Mouse (Mus musculus): ENCODE measurements at regions not wholly inside any gene's neighbourhood (a gene's known extent, or its start where the extent isn't known, plus 50 kb on each side); places are given as distances from the start of the nearest gene placed in this dataset.

DNA sequence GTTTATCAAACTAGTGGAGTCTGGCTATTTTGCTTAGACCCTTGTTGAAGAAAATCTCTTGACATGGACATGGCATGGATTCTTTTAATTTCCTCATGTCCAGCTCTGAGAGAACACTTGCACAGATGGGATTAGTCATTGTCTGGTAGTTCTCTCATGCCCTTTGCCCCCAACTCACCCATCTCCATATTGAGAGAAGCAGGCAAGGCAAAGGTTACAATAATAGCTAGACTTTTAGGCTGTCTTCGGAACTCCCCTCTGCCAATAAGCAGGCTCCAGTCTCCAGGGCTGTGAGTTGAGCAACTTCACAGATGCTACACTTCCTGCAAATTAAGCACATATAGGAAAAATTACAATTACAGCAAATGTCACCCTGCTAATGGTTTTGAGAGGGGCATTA is 558.0 kb upstream of the Alcam start:
- DNase-seq (ENCODE audit: low spot score in 2 of 2) = no peak

- DNase-seq (ENCODE audit: low spot score in 2 of 2) = no peak
Measured at GRCm38 (mm10) chr16:52988852-52989397, 535.1 kb upstream of the Alcam start.

DNA sequence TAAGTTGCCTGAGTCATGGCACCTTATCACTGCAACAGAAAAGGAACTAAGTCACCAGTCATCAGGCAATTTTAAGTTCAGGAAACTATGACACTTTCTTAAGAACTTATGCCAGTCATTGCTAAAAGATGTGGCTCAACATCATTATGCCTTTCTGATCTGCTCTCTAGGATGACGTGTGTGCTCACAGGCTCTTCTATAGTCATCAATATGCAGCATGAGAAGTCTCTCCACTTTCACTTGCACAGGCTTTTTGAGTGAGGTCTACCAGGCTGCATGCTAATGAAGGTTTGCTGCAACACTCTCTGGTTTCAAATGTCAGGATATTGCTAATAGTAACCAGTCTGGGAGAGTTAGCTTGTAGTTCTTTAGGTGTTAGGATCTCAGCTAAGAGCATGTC is 530.5 kb upstream of the Alcam start:
- no peak for DNase-seq (ENCODE audit: low spot score in 2 of 2)

GRCm38 (mm10) chr16:52980995-52981394 is 527.1 kb upstream of the Alcam start:
- no peak for DNase-seq (ENCODE audit: low spot score in 2 of 2)

DNA sequence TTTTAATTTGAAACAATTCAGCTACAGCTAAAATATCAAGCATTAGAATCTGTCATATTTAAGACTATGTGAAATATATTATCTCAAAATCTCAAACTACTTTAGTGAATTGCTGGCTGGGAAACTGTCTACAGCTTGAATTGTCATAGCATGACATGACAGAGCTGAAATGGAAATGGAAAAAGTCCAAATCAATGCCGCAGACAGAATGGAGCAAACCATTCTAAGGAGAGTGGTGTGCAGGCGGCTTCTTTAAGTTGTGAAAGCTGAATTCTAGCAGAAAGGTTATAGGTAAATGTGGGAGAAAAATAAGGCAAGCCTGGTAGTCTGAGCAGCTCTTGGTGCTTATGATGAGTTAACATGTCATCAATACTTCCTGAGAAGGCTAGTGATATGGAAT is 518.9 kb upstream of the Alcam start:
- DNase-seq (ENCODE audit: low spot score in 2 of 2) = no peak

DNA sequence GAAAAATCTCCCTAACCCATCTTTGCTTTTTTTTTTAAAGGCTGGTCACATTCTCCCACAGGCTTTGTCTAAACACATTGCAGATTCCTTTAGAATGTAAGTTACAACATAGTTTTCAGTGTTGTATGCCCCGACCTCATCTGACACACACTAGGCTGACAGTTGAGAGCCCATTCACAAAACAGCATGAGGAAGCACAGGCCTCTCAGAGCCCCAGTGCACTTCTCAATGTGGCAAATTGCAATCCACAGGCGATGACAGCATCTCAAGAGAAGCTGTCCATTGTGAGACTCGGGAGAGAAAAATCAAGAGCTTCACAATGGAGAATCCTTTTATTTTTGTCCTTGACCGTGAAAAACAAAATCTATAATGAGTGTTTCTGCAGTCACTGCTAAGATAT is 493.8 kb upstream of the Alcam start:
- no peak for DNase-seq (ENCODE audit: low spot score in 2 of 2)

DNA sequence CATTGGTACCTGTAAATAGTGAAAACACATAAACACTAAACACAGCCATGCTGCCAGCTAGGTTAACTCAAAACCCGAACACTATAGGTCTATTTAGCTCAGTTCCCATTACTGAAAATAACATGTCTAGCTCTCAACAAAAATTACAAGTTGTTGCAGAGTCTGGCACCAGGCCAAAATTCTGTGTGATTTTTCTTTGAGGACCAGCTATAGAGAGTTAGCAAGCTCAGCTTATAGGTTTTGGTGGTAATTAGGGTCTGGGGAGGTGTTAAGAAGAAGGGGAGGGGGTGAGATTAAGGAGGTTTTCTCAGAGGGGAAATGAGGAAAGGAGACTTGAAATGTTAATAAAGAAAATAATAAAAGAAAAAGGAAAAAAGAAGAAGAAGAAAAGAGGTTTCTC is 480.9 kb upstream of the Alcam start:
- DNase-seq (ENCODE audit: low spot score in 2 of 2) = no peak

GRCm38 (mm10) chr16:52931978-52932377 is 478.1 kb upstream of the Alcam start:
- no peak for DNase-seq (ENCODE audit: low spot score in 2 of 2)

DNA sequence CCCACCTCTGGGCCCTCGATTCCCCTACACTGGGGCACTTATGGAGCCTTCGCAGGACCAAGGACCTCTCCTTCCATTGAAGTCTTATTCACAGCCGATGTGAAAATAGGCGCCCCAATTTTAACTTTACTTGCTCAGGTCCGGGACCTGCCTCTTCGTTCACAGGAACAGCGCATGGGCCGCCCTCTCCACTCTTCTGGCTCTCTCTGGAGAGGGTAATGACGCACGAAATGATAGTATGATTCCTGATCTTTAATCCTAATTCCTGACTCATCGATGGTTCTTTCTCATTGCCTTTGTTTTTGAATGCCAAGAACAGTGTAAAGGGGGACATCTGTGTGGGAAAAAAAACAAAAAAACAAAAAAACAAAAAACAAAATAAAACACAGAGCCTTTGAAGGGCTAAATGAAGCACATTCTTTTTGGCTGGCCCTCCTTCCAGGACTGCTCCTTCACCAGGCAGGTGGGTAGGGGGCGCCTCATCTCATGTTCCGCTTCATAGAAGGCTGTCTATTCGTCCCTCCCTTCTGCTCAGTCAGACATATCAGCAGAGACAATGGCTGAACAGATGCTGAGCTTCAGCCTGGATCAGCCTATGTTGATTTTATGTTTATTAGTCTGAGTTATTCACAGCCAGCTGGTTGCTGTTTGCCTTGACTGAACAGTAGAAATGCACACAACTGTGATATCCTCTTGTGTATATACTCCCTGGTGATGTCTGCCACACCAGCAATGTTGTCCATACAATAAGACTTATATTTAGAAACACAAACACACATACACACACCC is 438.8 kb upstream of the Alcam start:
- DNase-seq (ENCODE audit: low spot score in 2 of 2) = no peak

DNA sequence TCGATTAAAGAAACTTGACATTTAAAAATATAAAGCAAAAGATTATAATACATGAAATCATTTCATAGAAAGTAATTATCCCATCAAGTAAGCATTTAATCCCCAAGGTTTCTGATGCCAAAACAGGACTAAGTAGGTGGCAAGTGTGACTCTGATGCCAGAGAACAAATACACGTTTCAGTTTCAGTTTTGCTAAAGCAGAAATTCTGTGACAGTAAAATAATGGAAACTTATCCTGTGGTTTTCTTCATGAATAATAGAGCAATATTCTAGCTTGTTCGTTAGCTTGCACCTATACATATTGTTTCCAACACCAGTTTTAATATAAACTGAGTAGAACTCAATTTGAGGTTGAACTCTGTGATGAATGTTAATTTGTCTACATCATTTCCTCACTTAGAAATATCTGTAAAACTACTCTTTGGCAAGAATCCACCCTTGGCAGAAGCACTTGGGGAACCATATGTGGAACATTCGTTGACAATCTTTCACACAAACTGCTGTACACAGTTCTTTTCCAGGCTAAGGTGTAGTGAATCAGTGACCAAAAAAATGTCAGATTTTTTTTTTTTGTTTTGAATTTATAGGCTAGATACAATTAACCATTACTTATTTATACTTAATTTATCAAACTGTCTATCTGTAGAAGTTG is 425.7 kb upstream of the Alcam start:
- DNase-seq (ENCODE audit: low spot score in 2 of 2) = no peak

DNA sequence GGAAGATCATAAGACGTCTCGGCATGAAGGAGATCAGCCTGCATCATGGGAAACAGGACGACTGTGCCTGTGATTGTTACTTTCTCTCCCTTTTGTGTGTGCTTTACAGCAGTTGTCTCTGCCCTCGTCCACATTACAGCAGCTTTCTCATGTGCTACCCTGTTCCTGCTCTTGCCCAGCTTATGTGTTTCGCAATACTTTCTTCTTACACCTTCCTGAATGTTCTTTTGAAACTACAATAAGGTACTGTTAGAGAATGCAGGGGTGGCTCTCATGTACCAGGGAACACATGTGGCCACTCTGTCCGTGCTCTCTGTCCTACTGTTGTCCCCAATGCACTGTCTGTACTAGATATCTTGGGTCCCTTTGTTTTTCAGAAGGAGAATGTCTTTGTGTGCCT is 414.0 kb upstream of the Alcam start:
- DNase-seq (ENCODE audit: low spot score in 2 of 2) = no peak

DNA sequence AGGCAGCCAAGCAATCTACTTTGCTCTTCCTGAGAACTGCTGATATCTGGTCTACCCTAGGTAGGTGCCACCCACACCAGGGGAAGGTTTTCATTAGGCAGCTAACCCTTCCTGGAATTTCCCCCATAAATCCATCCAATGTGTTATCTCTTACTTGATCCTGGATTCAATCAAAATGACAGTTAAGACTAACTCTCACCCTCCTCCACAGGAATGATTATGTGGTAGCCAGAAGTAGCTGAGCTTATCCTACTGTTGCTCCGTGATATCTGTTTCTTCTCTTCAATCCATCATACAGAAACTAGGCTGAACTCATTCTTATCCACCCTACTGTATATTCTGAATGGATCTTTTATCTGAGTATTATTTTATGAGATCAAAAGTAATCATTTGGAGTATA is 409.7 kb upstream of the Alcam start:
- no peak for DNase-seq (ENCODE audit: low spot score in 2 of 2)

GRCm38 (mm10) chr16:52861263-52861662 is 407.4 kb upstream of the Alcam start:
- DNase-seq (ENCODE audit: low spot score in 2 of 2) = no peak

GRCm38 (mm10) chr16:52858441-52859209 is 404.8 kb upstream of the Alcam start:
- DNase-seq (ENCODE audit: low spot score in 2 of 2) = no peak

DNA sequence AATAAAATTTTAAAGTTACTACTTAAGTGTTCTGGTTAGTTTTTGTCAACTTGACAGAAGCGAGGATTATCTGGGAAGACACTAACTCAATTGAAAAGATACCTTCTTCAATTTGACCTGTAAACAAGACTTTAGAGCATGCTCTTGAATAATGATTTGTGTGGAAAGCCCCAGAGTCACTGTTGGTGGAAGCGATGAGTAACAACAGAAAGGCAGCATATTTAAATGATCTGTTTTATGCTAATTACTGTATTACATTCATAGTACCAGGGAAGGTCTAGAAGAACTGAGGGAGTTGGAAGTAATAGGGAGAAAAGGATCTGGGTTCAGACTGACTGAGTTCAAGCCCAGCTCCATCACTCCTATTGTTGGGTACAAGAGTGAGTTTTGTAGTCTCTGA is 397.3 kb upstream of the Alcam start:
- no peak for DNase-seq (ENCODE audit: low spot score in 2 of 2)

DNA sequence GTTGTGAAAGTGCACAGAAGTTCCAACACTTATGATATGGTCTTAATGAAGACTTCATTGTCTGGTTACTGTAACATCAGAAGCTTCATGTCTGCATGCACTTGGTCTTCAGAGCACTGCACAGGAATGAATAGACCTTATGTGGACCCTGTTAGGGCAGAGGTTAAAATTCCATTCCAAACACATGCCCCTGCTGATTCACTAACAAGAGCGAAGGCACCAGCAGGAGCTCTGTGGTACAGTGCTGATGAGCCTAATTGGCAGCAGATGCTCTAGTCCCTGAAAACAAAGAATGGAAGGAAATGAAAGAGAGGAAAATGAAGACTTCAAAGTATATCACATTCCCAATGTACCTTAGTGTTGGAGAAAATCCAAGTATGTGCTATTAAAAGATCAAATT is 365.1 kb upstream of the Alcam start:
- no peak for DNase-seq (ENCODE audit: low spot score in 2 of 2)

DNA sequence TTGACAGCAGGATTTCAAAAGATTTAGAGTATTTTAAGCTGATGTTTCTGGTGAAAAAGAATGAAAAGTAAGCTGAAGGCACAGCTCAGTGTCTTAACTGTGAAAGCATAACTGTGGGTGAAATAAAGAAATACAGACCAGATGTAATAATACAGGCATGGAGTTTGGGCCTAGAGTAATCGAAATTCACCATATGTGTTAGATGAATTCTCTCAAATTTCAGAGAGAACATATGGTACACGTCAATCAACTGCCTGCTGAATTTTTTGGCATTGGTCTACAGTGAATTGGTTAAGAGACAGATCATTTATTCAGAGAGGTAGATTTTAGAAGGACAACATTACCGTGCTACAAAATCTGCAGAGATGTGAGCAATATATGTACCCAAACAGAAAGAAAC is 357.3 kb upstream of the Alcam start:
- DNase-seq (ENCODE audit: low spot score in 2 of 2) = no peak

- DNase-seq (ENCODE audit: low spot score in 2 of 2) = no peak
Measured at GRCm38 (mm10) chr16:52804365-52804764, 350.5 kb upstream of the Alcam start.

DNA sequence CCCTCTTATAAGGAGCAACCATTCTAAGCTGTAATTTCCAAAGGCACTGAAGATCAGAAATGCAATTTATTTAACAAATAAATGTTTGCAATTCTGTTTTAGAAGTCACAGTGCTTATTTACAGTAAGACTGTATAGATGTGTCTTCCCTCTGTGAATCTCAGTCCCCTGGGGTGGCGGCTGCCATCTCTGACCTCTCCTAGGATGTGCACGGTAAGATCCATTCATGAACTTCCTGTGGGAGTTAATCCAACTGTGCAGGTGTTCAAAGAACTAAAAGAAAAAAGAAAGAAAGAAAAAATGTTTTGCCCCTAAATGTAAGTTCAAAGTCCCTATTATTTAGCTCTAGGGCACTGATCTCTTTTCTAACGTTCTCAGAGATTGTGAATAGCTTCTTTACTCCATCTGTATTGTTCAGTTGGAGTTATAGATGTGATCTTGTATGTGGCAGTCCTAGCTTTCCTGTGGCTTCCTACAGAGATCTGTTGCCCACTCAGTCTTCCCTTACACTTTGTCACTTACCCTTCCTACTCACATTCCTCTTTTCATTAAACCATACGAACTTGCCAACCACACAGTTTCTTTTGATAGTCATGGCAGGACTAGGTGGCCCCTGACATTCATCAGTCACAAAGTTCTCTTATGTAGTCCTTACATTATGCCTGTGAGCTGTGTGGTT is 346.0 kb upstream of the Alcam start:
- no peak for DNase-seq (ENCODE audit: low spot score in 2 of 2)

DNA sequence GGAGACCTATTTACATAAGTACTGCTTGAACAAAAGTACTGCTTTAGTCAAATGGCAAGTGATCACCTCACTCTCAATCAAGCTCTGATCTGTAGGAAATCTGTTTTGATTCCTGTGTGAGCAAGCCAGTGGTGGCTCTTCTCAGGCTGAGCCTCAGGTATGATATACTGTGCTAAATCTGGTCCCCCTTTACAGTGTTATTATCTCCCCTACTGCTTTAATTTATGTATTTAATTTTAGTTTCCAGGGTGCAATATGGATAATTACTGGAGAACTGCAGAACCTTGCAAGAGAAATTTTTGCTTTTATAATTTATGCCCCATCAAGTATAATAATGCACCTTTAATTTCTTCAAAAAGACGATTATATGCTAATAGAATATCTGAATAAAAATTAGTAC is 341.3 kb upstream of the Alcam start:
- no peak for DNase-seq (ENCODE audit: low spot score in 2 of 2)

DNA sequence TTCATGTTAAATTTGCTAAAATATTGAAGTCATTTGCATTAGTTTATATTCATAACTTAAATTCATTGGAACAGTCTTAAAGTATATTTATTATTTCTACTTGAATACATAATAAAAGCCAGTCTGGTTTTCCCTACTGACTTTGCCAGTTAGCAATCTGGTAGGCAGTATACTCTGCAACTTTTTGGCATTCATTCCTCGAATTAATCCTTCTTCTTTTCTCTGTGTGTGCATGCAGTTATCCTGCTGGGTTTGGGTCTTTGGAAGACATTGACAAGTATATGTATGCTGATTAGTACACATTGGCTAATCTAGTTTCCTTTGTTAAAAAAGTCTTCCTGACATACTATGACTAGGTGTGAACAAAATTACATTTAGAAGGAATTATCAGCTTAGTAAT is 336.1 kb upstream of the Alcam start:
- no peak for DNase-seq (ENCODE audit: low spot score in 2 of 2)

DNA sequence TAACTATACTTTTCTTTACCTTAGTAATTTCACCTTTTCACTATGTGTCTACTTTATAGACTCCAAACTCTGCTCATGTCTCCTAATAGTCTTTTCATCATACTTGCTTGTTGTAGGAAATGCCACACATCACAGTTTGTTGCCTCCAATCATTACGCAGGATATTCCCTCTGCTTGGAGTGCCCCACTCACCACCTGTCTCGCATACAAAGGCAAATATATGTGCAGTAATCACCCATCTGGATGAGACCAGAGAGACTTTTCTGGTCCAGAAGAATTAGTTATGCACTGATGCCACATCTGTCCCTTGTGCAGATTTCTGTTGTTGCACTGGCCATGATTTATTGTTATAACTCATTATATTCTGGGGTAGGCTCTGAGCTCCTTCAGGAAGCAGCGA is 293.9 kb upstream of the Alcam start:
- no peak for DNase-seq (ENCODE audit: low spot score in 2 of 2)

Data from left cerebral cortex, adult 8-10 months (tissue).